In the genomic region with DNA sequence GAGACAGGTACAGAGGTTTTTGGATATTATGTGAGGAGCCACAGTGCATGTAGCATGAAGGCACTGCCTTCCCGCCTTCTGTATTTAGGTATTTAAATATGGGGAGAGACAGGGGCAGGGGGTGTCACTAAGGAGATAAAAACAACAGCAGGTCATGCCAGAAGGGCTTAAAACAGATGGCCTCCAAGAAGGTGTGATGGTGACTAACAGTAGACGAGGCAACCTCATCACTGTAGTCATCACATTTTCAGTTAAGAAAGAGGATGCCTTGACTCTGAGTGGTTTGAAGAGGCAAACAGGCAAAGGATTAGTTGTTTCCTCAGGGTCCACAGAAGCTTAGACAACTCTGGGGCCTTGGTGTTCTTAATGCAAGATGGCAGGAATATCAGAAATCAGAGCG, we compare ENCODE assay signal across 26 mouse cellular contexts.
"Had no signal": no experiment of that assay in that cellular context is flagged by ENCODE, and none has a peak within 500 bp of the region (broad histone marks: within the 10 kb centered on the region; RNA-seq: fewer than 3 reads in every experiment).

No protein-coding gene starts in this region.

- H3K27ac ChIP-seq: limb, embryonic 10.5 days; limb, embryonic 12.5 days; limb, embryonic 13.5 days; limb, embryonic 15.5 days; liver, embryonic 12.5 days; liver, embryonic 13.5 days; liver, embryonic 14.5 days; liver, embryonic 15.5 days; lung, embryonic 15.5 days; macrophage; midbrain, embryonic 12.5 days; midbrain, embryonic 13.5 days; midbrain, embryonic 15.5 days had no signal

- H3K27me3 ChIP-seq: limb, embryonic 12.5 days; limb, embryonic 13.5 days; limb, embryonic 15.5 days; liver, embryonic 12.5 days; liver, embryonic 13.5 days; liver, embryonic 15.5 days; lung, embryonic 15.5 days; megakaryocyte, embryonic 14.5 days; midbrain, embryonic 12.5 days; midbrain, embryonic 13.5 days; midbrain, embryonic 15.5 days had no signal

- H3K4me1 ChIP-seq: limb, embryonic 10.5 days; limb, embryonic 12.5 days; limb, embryonic 13.5 days; limb, embryonic 15.5 days; liver, embryonic 12.5 days; liver, embryonic 13.5 days; liver, embryonic 15.5 days; lung, embryonic 15.5 days; megakaryocyte, embryonic 14.5 days; midbrain, embryonic 12.5 days; midbrain, embryonic 15.5 days had no signal

- DNase-seq: left cerebral cortex, postnatal 4 days; liver; liver, embryonic 13.5 days; liver, postnatal 0 days; lung, adult 18-20 months; lung, adult 2 months; lung, embryonic 14.5 days; lung, postnatal 10 days; lung, postnatal 14 days; lung, postnatal 36 days; lung, postnatal 4 days; midbrain, embryonic 14.5 days had no signal

- H3K36me3 ChIP-seq: limb, embryonic 10.5 days; limb, embryonic 12.5 days; limb, embryonic 13.5 days; limb, embryonic 15.5 days; liver, embryonic 12.5 days; liver, embryonic 13.5 days; liver, embryonic 15.5 days; lung, embryonic 15.5 days; midbrain, embryonic 12.5 days; midbrain, embryonic 13.5 days; midbrain, embryonic 15.5 days had no signal

- H3K9me3 ChIP-seq: limb, embryonic 10.5 days; limb, embryonic 12.5 days; limb, embryonic 13.5 days; limb, embryonic 15.5 days; liver, embryonic 12.5 days; liver, embryonic 13.5 days; liver, embryonic 15.5 days; lung, embryonic 15.5 days; megakaryocyte, embryonic 14.5 days; midbrain, embryonic 12.5 days; midbrain, embryonic 13.5 days; midbrain, embryonic 15.5 days had no signal

- H3K4me3 ChIP-seq: limb, embryonic 10.5 days; limb, embryonic 12.5 days; limb, embryonic 13.5 days; limb, embryonic 15.5 days; liver, embryonic 12.5 days; liver, embryonic 13.5 days; liver, embryonic 15.5 days; lung, embryonic 15.5 days; megakaryocyte, embryonic 14.5 days; midbrain, embryonic 12.5 days; midbrain, embryonic 13.5 days; midbrain, embryonic 15.5 days; myocyte had no signal
